Mouse (Mus musculus): ENCODE data around the gene Olfr1410.
A peak's percentile ranks its signal among the peaks of the same experiment; 100 is the strongest.

Olfr1410 gene

DNA sequence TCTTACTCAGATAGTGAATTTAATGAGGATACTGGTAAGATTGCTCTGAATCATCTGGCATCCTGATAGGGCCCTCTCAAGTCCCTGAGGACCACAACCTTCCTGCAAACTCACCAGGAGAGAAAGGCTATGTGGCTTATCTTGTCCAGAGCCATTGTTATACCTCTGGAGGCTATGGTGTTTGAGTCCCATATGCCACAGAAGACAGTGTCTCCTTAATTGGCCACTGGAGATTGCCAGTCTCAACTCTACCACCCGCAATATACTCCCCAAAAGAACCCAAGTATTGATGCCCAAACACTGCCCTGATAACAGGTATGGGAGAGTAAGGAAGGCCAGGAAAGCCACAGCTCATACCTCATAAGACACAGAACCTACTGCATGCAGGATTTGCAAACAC lies at the start of gene Olfr1410:
Olfr1410 (plus strand) TSS at position 301 of the 400 bp plus-strand sequence.
- DNase-seq (ENCODE audit: low read depth, low spot score) = no peak

DNA sequence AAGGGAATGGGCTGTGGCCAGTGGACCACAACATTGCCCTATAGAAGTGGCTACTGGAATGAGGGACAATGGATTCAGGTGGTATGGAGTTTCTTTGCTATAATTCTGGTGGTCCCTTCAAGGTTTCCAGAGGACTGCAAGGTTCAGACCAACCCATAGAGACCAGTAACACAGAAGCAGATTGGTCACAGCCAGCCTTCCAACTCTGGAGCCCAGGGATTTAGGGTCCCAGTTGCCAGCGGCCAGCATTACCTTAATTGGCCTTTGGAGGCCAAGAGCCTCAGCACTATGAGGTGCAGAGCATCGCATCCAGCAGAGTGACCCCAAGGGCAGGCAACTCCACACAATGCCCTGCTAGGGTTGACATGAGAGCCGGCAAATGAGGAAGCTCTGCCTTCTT lies 34.6 kb upstream of the Olfr1410 start, which contains the start of gene Olfr1413:
Olfr1413 (plus strand) TSS at position 301 of the 400 bp plus-strand sequence.
- DNase-seq (ENCODE audit: low read depth, low spot score) = no peak

DNA sequence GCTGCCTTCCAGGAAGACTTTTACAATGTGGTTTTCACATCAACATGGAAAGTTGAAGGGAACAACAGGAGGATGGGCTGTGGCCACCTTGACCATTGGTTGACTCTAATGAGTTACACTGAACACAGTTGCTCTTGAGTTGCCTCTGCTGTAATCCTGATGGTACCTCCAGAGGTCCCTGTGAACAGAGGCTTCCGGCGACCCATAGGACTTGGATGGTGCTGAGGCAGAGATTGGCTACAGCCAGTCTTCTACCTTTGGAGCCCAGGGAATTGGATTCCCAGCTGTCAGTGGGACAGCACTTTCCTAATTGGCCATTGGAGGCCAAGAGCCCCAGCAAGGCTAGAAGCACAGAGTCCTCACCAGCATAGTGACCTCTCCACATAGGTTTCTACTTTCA lies 20.1 kb upstream of the Olfr1410 start, which contains the start of gene Olfr1412:
Olfr1412 (plus strand) TSS at position 301 of the 400 bp plus-strand sequence.
- no peak for DNase-seq (ENCODE audit: low read depth, low spot score)

DNA sequence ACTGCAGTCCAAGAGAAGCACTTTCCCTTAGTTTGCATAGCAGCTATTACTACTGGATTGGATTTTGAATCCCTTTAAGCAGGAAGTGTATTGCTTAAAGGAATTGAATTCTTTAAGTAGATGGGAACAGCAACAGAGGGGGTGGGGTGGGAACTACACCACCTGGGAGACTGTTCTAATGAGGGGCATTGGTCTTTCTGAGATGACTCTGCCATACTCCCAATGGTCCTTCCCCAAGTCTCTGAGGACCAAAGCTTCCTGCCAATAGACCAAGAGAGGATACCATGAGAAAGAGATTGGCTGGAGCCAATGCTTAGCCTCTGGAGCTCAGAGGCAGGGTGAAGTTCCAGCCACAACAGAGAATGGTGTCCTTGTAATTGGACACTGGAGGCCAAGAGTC lies 11.5 kb upstream of the Olfr1410 start, which contains the start of gene Olfr1411:
Olfr1411 (plus strand) TSS at position 301 of the 400 bp plus-strand sequence.
- no peak for DNase-seq (ENCODE audit: low read depth, low spot score)

DNA sequence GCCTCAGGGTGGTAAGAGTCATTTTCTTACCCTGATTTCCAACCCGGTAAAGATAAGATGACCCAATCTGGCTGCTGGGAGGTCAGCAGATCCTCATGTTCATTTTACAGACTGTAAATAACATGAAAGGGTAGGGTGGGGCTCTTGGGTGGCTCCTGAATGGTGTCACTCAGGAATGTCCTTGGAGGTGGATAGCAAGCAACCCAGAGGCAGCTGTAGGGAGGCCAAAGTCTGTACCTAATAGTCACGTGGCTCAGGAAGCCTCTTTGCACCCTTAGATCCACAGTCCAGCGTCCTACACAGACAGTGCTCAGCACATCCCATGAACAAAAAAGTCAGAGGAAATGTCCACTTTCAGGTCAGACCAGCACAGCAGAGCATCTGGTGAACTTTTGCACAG lies 9.6 kb upstream of the Olfr1410 start:
- no peak for DNase-seq (ENCODE audit: low read depth, low spot score)

DNA sequence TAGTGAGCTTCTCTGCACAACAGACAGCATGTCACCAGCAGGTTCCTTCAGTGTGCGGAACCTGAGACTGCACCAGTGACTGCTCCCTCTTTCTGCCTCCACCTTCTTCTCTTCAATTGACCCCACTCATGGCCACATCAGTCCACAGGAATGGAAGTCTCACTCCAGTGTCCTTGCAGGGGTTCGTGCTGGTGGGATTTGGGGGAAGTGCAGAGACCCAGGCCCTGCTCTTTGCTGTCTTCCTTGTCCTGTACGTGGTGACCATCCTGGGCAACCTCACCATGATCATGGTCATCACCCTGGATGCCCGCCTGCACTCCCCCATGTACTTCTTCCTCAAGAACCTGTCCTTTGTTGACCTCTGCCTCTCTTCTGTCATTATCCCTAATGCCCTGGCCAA lies 2.1 kb downstream of the Olfr1410 start:
- DNase-seq (ENCODE audit: low read depth, low spot score) = no peak

DNA sequence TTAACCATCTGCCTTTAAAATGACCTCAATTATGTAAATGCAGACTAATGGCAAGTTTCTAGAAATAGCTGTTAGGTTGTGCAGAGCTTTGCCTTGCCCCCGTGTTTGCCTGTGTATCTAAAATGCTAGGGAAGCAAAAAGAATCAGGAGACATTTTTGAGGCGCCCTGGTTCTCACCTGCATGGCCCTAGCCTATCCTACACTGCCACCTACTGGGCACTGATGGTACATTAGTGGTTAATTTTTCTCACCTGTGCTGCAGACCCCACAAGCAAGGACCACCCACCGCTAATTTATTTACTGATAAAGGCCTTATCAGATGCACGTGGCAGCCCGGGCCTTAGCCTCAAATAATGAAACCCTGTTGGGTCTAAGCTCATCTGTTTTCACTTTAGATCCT lies 5.4 kb downstream of the Olfr1410 start:
- peak; percentile 70 for DNase-seq (ENCODE audit: low read depth, low spot score)

DNA sequence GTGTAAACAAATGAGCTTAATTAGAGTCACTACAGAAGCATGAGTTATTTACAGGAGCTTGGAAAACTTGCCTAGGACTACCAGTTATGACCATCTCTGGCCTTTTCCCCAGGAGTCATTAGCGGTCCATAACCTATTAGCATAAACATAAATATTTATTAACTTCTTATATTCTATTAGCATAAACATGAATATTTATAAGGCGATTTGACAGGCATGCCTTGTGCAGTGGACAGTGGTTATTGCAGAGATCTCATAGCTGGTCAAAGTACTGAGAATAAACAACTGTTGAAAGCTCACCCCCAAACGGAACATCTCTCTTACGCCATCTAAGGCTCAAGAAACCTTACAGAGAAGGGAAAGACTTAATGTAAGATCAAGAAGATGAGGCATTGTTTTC lies 7.6 kb downstream of the Olfr1410 start:
- DNase-seq (ENCODE audit: low read depth, low spot score) = no peak

DNA sequence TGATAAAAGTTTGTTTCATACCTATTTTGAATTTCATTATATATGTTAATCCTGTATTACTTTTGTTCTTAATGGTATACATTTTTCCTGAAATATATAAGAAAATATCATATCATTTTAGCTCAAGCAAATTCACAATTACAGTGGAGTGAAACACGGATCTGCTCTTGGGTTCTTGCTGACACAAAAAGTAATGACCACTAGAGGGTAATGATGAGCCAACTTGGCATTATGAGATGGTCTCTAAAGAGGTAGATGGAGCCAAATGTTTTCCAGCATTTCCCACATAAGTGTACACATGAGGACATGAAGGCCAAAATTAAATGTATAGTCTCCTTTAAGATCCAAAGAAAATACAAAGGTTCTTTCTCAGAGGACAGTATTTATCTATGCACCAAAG lies 8.9 kb downstream of the Olfr1410 start:
- peak; percentile 36 for DNase-seq (ENCODE audit: low read depth, low spot score)

DNA sequence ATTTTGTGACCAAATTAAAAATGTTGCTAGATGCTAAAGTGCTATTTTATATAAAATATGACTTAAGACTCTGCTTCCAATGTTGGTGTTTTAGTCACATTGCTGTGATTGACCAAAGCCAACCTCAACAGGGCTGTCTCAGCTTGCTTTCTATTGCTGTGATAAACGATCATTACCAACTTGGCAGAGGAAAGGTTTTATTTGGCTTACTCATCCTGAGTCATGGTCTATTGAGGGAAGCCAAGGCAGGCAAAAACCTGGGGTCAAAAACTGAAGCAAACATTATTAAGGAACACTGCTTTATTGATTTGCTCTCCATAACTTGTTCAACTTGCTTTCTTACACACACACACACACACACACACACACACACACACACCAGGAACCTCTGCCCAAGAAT lies 10.5 kb downstream of the Olfr1410 start:
- no peak for DNase-seq (ENCODE audit: low read depth, low spot score)

DNA sequence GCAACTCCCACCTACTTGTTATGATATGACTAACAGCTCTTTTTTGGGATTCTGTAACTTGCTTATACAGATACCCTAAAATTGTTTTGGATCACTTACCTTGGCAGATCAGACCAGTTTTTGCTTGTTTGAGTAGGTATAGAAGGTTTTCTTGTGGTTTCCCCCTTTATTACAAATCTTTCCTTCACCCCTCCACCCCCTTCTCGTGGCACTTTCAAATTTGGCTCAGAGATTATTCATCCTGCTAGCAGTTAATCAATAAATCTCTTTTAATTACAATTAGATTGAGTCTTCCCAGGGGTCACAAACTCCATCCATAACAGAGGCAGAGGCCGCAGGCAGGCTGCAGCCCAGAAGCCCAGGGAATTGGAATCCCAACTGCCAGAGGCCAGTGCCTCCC lies 11.9 kb downstream of the Olfr1410 start, which contains the start of gene Olfr12:
Olfr12 (plus strand) TSS at position 301 of the 400 bp plus-strand sequence.
- DNase-seq (ENCODE audit: low read depth, low spot score) = no peak

DNA sequence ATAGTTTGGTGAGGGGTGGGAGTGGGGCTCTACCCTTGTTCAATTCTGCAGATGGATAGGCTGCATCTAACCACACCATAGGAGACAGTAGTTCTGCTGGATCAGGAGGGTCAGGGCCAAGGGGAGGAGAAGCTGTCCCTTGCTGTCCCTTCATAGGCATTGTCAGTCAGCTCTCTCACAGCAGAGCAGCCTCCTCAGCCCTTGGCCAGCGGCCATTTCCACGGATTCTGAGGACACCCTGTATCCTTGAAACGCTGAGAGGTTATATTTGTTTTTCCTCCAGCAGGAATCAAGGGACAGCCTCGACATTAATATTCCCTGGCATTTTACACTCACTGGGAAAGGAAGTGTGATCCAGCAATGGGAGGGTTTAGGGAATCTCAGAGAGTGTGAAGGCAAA lies 12.8 kb downstream of the Olfr1410 start:
- DNase-seq (ENCODE audit: low read depth, low spot score) = no peak

DNA sequence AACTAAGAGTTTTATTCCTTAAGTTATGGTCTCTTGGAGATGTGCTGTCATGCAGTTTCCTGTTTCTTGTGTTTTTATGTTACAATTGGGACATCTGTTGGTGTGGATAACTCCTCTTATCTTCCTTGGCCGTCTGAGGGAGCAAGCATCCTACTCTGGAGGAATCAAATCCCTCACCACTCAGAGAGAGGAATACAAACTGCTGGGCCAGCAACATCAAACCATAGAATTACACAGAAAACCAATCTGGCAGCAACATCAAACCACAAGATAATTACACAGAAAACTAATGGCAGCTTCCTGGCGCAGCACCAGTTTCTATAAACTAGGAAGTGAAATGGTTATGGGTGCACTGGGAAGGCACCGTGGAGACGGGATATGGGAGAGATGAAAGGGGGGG lies 22.6 kb downstream of the Olfr1410 start:
- DNase-seq (ENCODE audit: low read depth, low spot score) = no peak

DNA sequence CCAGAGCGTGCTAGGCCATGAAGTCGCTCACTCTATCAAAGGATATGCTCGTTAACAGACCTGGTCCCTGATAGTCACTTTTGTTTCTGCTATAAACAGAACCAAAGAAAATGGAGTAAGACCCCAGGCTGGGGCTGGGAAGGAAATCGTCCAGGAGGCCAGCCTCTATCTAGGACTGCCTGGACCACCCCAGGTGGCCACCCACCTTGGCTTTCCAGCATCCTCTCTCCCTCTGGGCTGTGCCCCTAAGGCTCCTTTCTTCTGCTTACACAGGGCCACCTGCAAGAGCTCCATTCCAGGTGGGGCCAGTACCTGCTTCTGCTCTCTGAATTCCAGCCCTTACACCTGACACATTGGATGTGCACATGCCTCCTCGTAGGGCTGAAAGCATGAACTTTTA lies 26.6 kb downstream of the Olfr1410 start:
- DNase-seq (ENCODE audit: low read depth, low spot score) = no peak

DNA sequence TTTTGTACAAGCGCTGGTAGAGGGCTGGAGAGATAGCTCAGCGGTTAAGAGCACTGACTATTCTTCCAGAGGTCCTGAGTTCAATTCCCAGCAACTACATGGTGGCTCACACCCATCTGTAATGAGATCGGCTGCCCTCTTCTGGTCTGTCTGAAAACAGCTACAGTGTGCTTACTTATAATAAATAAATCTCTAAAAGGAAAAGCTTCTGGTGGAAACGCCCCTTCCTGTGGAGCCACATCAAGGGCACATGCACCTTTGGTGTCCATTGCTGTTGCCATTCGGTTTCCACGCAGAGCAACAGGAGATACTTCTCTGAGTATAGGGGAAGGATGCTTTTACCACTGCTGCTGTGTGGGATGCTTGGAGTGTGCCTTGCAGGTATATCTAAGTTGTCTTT lies 27.4 kb downstream of the Olfr1410 start:
- no peak for DNase-seq (ENCODE audit: low read depth, low spot score)

DNA sequence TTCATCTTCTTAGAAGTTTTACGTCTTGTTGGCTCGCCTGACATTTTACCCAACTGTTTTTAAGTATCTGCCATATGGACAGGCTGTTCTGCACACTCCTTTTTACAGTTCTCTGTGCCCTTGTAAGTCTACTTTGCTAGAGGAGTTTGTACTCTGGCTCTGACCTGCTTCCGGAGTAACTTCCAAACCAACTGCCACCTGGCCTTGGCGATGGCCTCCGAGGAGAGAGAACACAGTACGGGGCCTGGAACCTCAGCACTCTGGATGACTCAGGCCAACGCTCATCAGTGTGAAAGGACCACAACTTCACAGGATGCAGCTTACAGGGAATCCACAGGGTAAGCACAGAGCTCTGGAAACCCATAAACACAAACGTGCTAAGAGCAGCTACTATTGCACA lies 28.1 kb downstream of the Olfr1410 start:
- no peak for DNase-seq (ENCODE audit: low read depth, low spot score)

DNA sequence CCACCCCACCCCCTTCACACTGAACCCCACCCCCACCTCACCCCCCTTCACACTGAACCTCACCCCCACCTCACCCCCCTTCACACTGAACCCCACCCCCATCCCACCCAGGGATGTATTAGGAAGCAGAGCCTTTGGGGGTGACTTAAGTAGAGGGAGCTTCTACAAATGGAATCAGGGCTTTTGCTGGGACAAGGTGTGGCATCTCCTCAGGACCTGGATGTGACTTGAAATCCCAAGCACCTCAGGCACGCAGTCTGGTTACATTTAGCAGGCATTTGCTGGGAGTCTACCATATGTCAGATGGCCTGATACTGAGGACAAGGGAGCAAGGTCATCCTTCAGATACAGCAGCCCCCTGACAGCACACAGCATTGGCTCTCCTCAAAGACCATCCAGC lies 29.0 kb downstream of the Olfr1410 start:
- DNase-seq (ENCODE audit: low read depth, low spot score) = no peak

DNA sequence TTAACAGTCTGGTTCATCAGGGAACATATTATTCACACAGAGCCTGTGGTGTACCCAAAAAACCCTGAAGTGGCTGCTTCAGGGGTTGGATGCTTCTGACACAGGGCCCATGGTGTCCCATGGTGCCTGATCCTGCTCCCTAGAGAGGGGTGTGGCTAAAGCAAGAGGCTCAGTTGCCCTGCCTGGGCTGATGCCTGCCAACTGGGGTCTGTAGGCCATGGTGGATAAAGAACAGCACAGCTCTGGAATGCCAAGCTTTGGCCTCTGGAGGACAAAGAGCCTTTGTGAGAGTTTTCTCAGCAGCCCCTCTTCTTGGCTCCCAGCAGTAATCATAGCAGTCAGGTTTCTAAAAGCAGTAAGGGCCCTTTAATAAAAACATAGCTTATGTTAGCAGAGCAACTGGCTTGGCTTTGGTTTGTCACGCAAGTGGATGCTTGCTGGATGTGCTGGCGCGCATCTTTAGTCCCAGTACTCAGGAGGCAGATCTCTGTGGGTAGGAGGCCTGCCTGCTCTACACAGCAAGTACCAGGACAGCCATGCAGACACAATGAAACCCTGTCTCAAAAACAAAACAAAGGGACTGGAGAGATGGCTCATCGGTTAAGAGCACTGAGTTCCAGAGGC lies 29.5 kb downstream of the Olfr1410 start:
- peak; percentile 47 for DNase-seq (ENCODE audit: low read depth, low spot score)

DNA sequence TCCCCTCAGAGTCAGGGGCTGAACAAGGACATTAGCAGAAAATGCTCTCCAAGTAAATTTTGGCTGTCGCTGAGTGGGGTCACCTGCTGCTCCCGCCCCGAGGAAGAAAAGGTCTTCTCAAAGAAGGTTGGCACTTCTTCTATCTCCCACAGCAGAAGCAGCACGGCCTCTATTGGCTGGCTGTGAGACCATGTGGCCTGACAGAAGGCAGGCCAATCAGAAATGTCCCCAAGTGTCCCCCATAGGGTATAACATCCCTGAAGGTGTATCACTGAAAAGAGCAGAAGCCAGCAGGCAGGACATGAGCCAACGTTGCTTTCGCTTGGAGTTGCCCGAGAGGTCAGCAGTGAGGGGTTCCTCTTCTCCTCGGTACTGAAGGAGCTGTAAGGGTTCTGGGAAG lies 30.4 kb downstream of the Olfr1410 start:
- no peak for DNase-seq (ENCODE audit: low read depth, low spot score)

DNA sequence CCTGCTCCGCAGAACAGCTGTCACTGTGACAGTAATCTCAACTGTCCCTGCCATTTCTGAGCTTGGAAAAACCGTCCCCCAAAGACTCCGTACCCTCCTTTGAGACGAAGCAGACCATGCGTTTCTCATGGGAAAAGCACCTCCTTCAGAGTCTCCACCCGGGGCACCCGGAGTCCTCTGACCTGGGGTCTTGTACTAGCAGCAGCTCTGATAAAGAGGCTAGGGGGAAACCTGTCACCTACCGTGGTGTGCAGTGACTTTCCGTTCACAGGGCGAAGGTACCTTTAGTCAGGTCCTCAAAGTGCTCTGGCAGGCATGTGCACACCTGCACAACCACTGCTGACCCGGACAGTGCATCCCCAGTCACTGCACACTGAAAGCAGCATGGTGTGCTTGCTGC lies 31.1 kb downstream of the Olfr1410 start:
- no peak for DNase-seq (ENCODE audit: low read depth, low spot score)

DNA sequence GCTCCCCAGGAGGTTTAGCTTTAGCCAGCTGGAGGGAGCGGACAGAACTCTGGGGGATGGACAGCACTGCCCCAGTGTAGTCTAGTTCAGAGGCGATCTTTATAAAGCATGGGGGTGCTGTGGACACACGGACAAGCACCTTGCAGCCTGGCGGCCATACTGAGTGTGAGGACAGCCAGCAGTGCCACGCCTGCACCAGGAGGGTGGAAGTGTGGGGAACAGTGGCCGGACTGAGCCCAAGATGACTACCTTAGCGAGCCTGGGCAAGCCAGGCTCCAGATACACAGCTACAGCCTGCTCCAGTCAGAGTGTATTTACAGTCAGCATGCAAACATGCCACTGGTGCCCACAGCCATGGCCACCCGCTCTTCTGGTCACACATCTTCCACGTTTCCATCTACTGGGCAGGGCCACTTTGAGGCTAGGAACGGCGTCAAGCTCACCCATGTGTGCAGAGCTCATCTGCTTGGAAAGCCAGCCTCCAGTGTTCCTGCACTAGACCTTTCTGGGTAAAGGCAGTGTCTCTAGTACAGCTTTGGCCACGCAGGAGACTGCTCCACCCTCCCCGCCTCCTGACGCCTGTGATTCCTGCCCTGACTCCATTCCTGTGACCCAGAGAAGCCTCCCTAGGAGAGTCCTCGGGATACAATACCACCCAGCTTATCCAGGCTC lies 32.1 kb downstream of the Olfr1410 start:
- DNase-seq (ENCODE audit: low read depth, low spot score) = no peak

DNA sequence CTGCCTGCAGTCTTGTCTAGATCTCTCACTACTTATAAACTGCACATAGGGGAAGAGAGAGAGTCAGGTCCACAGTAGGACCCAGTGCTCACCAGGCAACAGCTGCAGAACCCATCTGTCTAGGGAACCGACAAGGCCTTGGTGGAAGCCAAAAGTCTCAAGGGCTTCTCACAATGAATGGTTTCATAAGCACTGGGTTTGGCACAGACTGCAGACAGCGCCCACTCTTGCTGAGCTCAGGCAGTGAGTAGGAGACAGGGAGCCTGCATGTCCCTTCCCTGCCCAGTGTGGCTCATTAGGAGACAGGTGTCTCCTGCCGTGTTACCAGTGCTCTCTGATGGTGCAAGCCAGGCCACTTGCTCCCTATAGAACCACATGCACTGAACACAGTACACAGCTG lies 32.6 kb downstream of the Olfr1410 start:
- DNase-seq (ENCODE audit: low read depth, low spot score) = no peak

DNA sequence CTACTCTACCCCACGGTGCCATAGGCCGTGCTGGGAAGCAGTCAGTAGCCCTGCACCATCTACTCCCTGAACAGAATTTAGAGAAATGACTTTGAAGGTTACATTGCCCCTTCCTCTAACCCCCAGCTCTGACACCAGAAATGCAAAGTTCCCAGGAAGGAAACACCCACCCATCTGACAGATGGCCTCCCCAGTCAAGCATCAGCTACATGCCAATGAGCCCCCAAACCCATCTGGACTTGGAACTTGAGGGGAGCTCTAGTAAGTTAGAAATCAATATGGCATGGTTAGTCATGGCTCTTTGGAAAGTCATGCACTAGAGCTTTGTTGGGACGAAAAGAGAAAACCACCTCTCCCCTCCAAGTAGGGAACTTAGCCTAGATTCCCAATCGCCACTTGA lies 33.2 kb downstream of the Olfr1410 start:
- DNase-seq (ENCODE audit: low read depth, low spot score) = no peak

Measured in mesoderm, embryonic 11.5 days (tissue).